Mouse (Mus musculus): ENCODE measurements around the gene Tesc.

DNA sequence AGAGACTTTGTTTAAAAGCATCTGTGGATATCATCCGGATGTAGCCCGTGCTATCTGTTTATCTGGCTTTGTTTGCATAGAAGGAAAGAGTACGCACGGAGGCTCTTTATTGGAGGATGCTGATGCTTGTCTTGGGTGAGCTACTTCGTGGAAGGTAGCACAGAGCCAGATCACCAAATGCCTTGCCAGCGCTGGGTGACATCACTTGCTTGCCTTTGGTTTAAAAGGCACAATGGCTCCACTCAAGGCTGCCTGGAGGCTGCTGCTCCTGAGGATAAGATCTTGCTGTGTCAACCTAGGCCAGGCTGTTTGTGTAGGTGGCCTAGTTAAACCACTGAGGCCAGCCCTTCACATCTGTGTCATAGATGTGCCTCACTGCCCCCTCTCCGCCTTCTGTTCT lies 16.7 kb upstream of the Tesc start:
- TF ChIP-seq POLR2A (IDR thresholded peaks at IDR 0.05; ENCODE audit: borderline replicate concordance, low read depth, low read length): no peak
- TF ChIP-seq CTCF (IDR thresholded peaks at IDR 0.05; ENCODE audit: low read depth, low read length): no peak
